Mouse (Mus musculus) hindbrain, embryonic 16.5 days (tissue): ENCODE measurements around the gene Atg7. TPM values are rescaled to one million over a fixed set of nuclear protein-coding genes. Genes with fewer than 3 reads are reported as not detected.

Experiments used
- ATAC-seq: fragments of 200-750 bp; cut with Nextera tagmentation; 2 replicates; pipeline ENCODE4 v1.8.0; 2017; ENCODE audit warnings: moderate TSS enrichment, moderate library complexity
- H3K27ac ChIP-seq: fragments of 300-500 bp; sonication (generic); 2 replicates; pipeline ENCODE4 v1.5.1; 2014; ENCODE audit warnings: low read depth, mild to moderate bottlenecking, control low read depth, low read length, moderate library complexity
- H3K27me3 ChIP-seq: fragments of 300-500 bp; sonication (generic); replicated peaks from 2 replicates; pipeline ENCODE4 v1.6.1; 2014; ENCODE audit warnings: low read length; ENCODE audit not compliant: control insufficient read depth, insufficient read depth
- H3K36me3 ChIP-seq: fragments of 300-500 bp; sonication (generic); 2 replicates; pipeline ENCODE4 v1.6.1; 2014; ENCODE audit warnings: mild to moderate bottlenecking, low read length, moderate library complexity, mixed read lengths; ENCODE audit not compliant: control insufficient read depth, insufficient read depth
- H3K4me1 ChIP-seq: fragments of 300-500 bp; sonication (generic); 2 replicates; pipeline ENCODE4 v1.6.1; 2014; ENCODE audit warnings: low read depth, low read length; ENCODE audit not compliant: control insufficient read depth, insufficient read depth
- H3K4me2 ChIP-seq: fragments of 300-500 bp; sonication (generic); 2 replicates; pipeline ENCODE4 v1.6.1; 2014; ENCODE audit warnings: mild to moderate bottlenecking, low read length, control low read depth, moderate library complexity
- H3K4me3 ChIP-seq: fragments of 300-500 bp; sonication (generic); 2 replicates; pipeline ENCODE4 v1.5.1; 2014; ENCODE audit warnings: mild to moderate bottlenecking, low read length, control low read depth, moderate library complexity
- H3K9ac ChIP-seq: fragments of 300-500 bp; sonication (generic); 2 replicates; pipeline ENCODE4 v1.6.1; 2014; ENCODE audit warnings: low read depth, mild to moderate bottlenecking, control low read depth, low read length, moderate library complexity
- H3K9me3 ChIP-seq: fragments of 300-500 bp; sonication (generic); 2 replicates; pipeline ENCODE4 v1.6.1; 2014; ENCODE audit warnings: mild to moderate bottlenecking, low read length, moderate library complexity; ENCODE audit not compliant: control insufficient read depth
- WGBS: fragments of 180-500 bp; shearing (Covaris S2); extraction: QIAGEN DNeasy Blood & Tissue Kit; methylation state at CpG from one replicate; pipeline ENCODE4 v1.1.7; 2014; 5-methylcytosine and 5-hydroxymethylcytosine counted together
- polyA plus RNA-seq: library from polyadenylated mRNA; unstranded; fragments of >200 nt; fragmentation: Nextera tagmentation; extraction: Ambion mirVana; gene quantifications from 2 replicates; pipeline ENCODE4 v1.2.1, GENCODE M21; 2015

Gene Atg7
- polyA plus RNA-seq, 1 experiment from 2014 or later: 18.0 TPM

- WGBS: 70% methylated on average over 7 of the region's 7 CpGs
- H3K4me1 ChIP-seq: peaks cover 6% of the 10 kb centered on the region
These were observed 139.6 kb downstream of the Atg7 start for GRCm38 (mm10) chr6:114782486-114782885.

GRCm38 (mm10) chr6:114786461-114786860 lies 143.6 kb downstream of the Atg7 start:
- Histone ChIP-seq H3K9me3 (no peaks in the 10 kb centered on the region), H3K36me3 (no peaks in the 10 kb centered on the region), H3K27ac (no peak overlapping the region), H3K27me3 (no peaks in the 10 kb centered on the region), H3K9ac (no peak overlapping the region), H3K4me2 (no peak overlapping the region), H3K4me1 (peaks cover 2% of the 10 kb centered on the region), H3K4me3 (no peak overlapping the region)
- ATAC-seq: no peak
- WGBS: 36% methylated on average over 3 of the region's 3 CpGs

More at GRCm38 (mm10) chr6:114782486-114782885, 139.6 kb downstream of the Atg7 start:
- Histone ChIP-seq H3K4me3 (no peak overlapping the region), H3K9me3 (no peaks in the 10 kb centered on the region), H3K27me3 (no peaks in the 10 kb centered on the region), H3K27ac (no peak overlapping the region), H3K9ac (no peak overlapping the region), H3K4me2 (no peak overlapping the region), H3K36me3 (no peaks in the 10 kb centered on the region)
- ATAC-seq: no peak

DNA sequence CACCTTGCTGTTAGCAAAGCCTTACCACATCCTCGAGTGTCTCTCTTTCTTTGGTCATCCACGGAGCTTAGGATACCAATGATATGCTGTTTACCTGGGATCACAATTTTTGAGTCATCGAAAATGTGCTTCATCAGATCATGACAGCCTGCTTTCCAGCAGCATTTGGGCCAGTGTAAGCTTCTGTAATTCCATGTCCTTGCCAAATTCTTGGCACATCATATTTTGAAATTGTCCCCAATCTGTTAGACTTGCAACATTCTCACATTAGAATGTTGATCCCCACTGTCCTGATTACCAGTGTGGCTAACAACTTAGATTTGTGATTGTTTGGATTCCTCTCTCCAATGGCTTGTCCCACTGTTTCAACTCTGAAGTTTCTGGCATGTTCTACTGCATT lies 144.7 kb downstream of the Atg7 start:
- Histone ChIP-seq H3K9ac (no peak overlapping the region), H3K4me3 (no peak overlapping the region), H3K9me3 (no peaks in the 10 kb centered on the region), H3K27me3 (no peaks in the 10 kb centered on the region), H3K4me2 (no peak overlapping the region), H3K36me3 (no peaks in the 10 kb centered on the region), H3K4me1 (no peaks in the 10 kb centered on the region), H3K27ac (no peak overlapping the region)
- ATAC-seq: no peak
- WGBS: 90% methylated on average over 3 of the region's 3 CpGs

DNA sequence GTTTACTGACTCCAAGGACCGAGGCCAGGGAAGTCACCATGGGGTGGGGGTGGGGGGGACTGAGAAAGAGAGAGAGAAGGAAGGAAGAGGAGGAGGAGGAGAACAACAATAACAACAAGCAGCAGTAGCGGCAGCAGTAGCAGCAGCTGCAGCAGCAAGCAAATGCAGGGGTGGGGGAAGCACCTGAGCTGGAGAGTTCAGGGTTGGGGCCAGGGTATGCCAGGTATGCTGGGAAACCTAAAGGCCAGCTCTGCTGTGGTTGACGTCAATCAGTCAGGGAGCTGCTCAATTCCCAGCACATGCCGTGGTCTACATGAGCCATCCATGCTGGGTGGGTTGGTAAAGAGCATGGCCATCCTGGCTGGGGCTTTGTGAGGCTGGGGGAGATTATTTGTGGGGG lies 145.8 kb downstream of the Atg7 start:
- Histone ChIP-seq H3K4me1 (no peaks in the 10 kb centered on the region), H3K4me2 (no peak overlapping the region), H3K27me3 (no peaks in the 10 kb centered on the region), H3K27ac (no peak overlapping the region), H3K9ac (no peak overlapping the region), H3K9me3 (no peaks in the 10 kb centered on the region), H3K36me3 (no peaks in the 10 kb centered on the region), H3K4me3 (no peak overlapping the region)
- 77% methylated on average over 4 of the region's 4 CpGs for WGBS
- ATAC-seq: no peak

DNA sequence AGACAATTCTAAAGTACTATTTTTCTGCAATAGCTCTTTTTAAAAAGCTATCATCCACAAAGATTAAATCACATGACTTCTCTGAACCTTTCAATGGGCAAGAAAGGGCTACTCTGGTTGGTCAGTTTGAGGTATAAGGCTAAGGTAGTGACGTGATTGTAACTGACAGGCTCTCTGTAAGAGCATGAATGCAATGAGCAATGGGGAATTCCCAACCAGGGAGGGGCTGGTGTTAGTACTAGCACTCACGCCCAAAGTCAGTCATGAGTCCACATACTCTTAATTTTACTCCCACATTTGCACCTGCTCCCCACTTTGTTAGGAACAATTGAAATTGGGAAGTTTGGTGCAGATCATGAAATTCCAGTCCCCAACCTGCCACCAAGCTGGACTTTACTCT lies 147.2 kb downstream of the Atg7 start:
- no peak overlapping the region for H3K9ac ChIP-seq
- no peak overlapping the region for H3K4me3 ChIP-seq
- no peaks in the 10 kb centered on the region for H3K4me1 ChIP-seq
- H3K27me3 ChIP-seq: no peaks in the 10 kb centered on the region
- H3K4me2 ChIP-seq: no peak overlapping the region
- H3K36me3 ChIP-seq: no peaks in the 10 kb centered on the region
- no peak for ATAC-seq
- H3K27ac ChIP-seq: no peak overlapping the region
- no peaks in the 10 kb centered on the region for H3K9me3 ChIP-seq
- WGBS: 78% methylated on average over 2 of the region's 2 CpGs

- no peak for ATAC-seq
- H3K27me3 ChIP-seq: no peaks in the 10 kb centered on the region
- H3K36me3 ChIP-seq: no peaks in the 10 kb centered on the region
- H3K4me1 ChIP-seq: no peaks in the 10 kb centered on the region
- no peaks in the 10 kb centered on the region for H3K9me3 ChIP-seq
- H3K4me2 ChIP-seq: no peak overlapping the region
- 85% methylated on average over 7 of the region's 7 CpGs for WGBS
- H3K9ac ChIP-seq: no peak overlapping the region
- no peak overlapping the region for H3K4me3 ChIP-seq
- H3K27ac ChIP-seq: no peak overlapping the region
These were observed 148.0 kb downstream of the Atg7 start for GRCm38 (mm10) chr6:114790902-114791301.

GRCm38 (mm10) chr6:114791846-114792245 lies 148.9 kb downstream of the Atg7 start:
- H3K9me3 ChIP-seq: no peaks in the 10 kb centered on the region
- WGBS: 87% methylated on average over 4 of the region's 4 CpGs
- no peak overlapping the region for H3K4me2 ChIP-seq
- no peaks in the 10 kb centered on the region for H3K36me3 ChIP-seq
- no peaks in the 10 kb centered on the region for H3K27me3 ChIP-seq
- no peak overlapping the region for H3K9ac ChIP-seq
- no peak for ATAC-seq
- no peak overlapping the region for H3K4me3 ChIP-seq
- no peak overlapping the region for H3K27ac ChIP-seq
- no peaks in the 10 kb centered on the region for H3K4me1 ChIP-seq

- Histone ChIP-seq H3K36me3 (no peaks in the 10 kb centered on the region), H3K4me2 (no peak overlapping the region), H3K27me3 (no peaks in the 10 kb centered on the region), H3K27ac (no peak overlapping the region), H3K9ac (no peak overlapping the region), H3K9me3 (no peaks in the 10 kb centered on the region), H3K4me1 (no peaks in the 10 kb centered on the region), H3K4me3 (no peak overlapping the region)
- ATAC-seq: no peak
- 94% methylated on average over 9 of the region's 9 CpGs for WGBS
These were observed 151.8 kb downstream of the Atg7 start for GRCm38 (mm10) chr6:114794706-114795105.

DNA sequence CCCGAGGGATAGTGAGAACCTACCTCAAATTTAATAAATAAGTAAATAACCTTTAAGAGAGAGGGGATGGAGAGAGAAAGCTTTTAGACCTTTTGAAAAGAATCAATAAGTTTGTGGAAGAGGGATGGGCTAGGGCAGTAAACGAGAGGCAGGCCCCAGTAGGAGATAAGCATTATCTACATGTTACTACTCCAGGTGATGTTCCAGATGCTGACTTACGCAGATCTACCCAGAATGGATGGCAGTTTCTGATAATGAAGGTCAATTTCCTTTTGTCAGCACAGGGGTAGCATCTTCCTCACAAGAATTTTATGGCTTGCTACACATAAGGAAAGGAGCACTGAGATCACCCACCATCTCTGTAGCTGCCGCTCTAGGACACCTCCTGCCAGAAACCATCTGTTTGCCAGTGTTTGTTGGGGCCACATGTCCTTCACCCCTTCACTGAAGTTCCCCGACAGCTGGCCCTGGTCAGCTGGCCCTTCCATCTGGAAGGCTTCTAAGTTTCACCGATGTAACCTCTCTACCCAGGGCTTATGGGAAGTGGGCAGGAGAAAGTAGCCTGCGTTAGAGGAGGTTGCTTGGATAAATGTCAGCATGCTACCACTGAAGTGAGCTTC lies 152.9 kb downstream of the Atg7 start:
- H3K27me3 ChIP-seq: no peaks in the 10 kb centered on the region
- WGBS: 88% methylated on average over 7 of the region's 7 CpGs
- no peak overlapping the region for H3K27ac ChIP-seq
- no peak overlapping the region for H3K4me3 ChIP-seq
- no peaks in the 10 kb centered on the region for H3K36me3 ChIP-seq
- no peaks in the 10 kb centered on the region for H3K9me3 ChIP-seq
- H3K9ac ChIP-seq: no peak overlapping the region
- ATAC-seq: no peak
- no peaks in the 10 kb centered on the region for H3K4me1 ChIP-seq
- H3K4me2 ChIP-seq: no peak overlapping the region

DNA sequence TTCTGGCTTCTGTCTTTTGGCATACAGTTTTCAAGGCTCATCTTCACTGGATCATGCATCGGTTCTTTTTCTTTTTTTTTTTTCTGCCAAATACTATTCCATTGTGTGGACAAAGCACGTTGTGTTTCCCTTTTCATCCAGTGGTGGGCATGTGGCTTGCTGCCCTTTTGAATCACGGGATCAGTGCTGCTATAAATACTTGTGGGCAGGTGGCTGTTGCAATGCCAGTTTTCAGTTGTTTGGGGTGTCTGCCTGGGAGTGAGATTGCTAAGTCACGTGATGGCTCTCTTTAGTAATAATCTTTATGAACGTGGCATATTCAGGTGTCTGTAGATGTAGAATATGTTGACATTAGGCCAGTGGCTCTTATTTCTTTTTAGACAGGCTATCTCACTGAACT lies 155.0 kb downstream of the Atg7 start:
- Histone ChIP-seq H3K9ac (no peak overlapping the region), H3K4me2 (no peak overlapping the region), H3K4me3 (no peak overlapping the region), H3K4me1 (no peaks in the 10 kb centered on the region), H3K36me3 (no peaks in the 10 kb centered on the region), H3K27ac (no peak overlapping the region), H3K9me3 (no peaks in the 10 kb centered on the region), H3K27me3 (no peaks in the 10 kb centered on the region)
- WGBS: 76% methylated on average over 5 of the region's 5 CpGs
- ATAC-seq: no peak
